Comparison of ENCODE assay signal across 8 mouse cellular contexts in the genomic region with DNA sequence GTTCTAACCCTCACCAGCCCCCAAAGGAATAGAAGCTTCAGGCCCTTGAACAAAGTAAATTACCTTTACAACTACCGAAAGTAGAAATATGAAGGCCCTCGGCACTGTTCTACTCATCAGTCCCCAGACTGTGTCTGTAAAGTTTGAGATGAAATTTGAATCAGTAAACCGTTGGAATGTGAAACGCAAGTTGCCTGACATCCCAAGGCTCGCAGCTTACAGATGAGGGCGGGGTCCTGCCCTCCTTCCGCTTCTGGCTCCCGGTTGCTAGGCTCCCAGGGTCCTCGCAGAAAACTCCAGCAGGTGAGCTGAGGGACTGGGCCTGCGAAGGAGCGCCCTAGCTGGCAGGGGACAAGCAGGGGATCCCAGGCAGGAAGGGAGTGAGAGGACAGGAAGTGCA. TPM values are rescaled to one million over a fixed set of nuclear protein-coding genes. Genes with fewer than 3 reads are reported as not detected.
DNase-seq lines count a peak whose midpoint lies in the region; ATAC-seq lines count a peak whose summit lies in the region.

A gene (plus strand): TSS at position 270 of the 400 bp plus-strand sequence.

- peak; percentile 3 to 4 for DNase-seq in B cell, adult 2 months
- peak; percentile 74 for DNase-seq in R1 (ENCODE audit: low read depth, low spot score)
- DNase-seq in embryonic facial prominence, embryonic 11.5 days (ENCODE audit: low spot score) = peak; percentile 75
- peak; percentile 33 to 38 for DNase-seq in heart, postnatal 10 days
- peak; percentile 11 for DNase-seq in liver
- DNase-seq in spleen, postnatal 4 days (ENCODE audit: low spot score in 2 of 2) = no peak

- intact Hi-C loops in heart, postnatal 10 days (cut with DNase I) = no loop called here

- peak within 1 kb of the TSS; percentile 91 for H3K4me2 ChIP-seq in embryonic facial prominence, embryonic 11.5 days (ENCODE audit: low read depth, low read length)
- H3K4me2 ChIP-seq in midbrain, embryonic 15.5 days = peak within 1 kb of the TSS; percentile 50

- peak; percentile 77 for ATAC-seq in embryonic facial prominence, embryonic 11.5 days (replicated peaks; ENCODE audit: insufficient number of reproducible peaks, low FRiP score, low TSS enrichment, low read depth)
- ATAC-seq in midbrain, embryonic 15.5 days (replicated peaks) = peak; percentile 62
- no peak for ATAC-seq in activated CD4-positive, CD25-positive, alpha-beta regulatory T cell, adult 4 months

- H3K9me3 ChIP-seq in embryonic facial prominence, embryonic 11.5 days (replicated peaks; ENCODE audit: control insufficient read depth, low read length) = no peaks in the 10 kb centered on the region
- no peaks in the 10 kb centered on the region for H3K9me3 ChIP-seq in midbrain, embryonic 15.5 days

- H3K4me3 ChIP-seq in embryonic facial prominence, embryonic 11.5 days (ENCODE audit: low read depth, low read length) = peak within 1 kb of the TSS; percentile 41
- peak within 1 kb of the TSS; percentile 26 for H3K4me3 ChIP-seq in midbrain, embryonic 15.5 days

- WGBS in embryonic facial prominence, embryonic 11.5 days = 2% methylated on average over 11 of the region's 11 CpGs
- WGBS in midbrain, embryonic 15.5 days = 6% methylated on average over 11 of the region's 11 CpGs

- peak within 1 kb of the TSS; percentile 56 for H3K9ac ChIP-seq in embryonic facial prominence, embryonic 11.5 days (replicated peaks; ENCODE audit: low read length)
- peak within 1 kb of the TSS; percentile 4; the same call in 1 of the 2 replicates for H3K9ac ChIP-seq in midbrain, embryonic 15.5 days

- H3K36me3 ChIP-seq in embryonic facial prominence, embryonic 11.5 days (replicated peaks; ENCODE audit: control insufficient read depth, insufficient read depth, low read depth, low read length) = peaks cover 9% of the 10 kb centered on the region
- peaks cover 29% of the 10 kb centered on the region for H3K36me3 ChIP-seq in midbrain, embryonic 15.5 days (replicated peaks)

- H3K27me3 ChIP-seq in embryonic facial prominence, embryonic 11.5 days (ENCODE audit: control insufficient read depth, insufficient read depth, low read length) = no peaks in the 10 kb centered on the region; the same call in 1 of the 2 replicates
- H3K27me3 ChIP-seq in midbrain, embryonic 15.5 days (replicated peaks) = 0 out of 2 replicates have a peak, but pooled peaks cover 4% of the 10 kb centered on the region

- H3K4me1 ChIP-seq in embryonic facial prominence, embryonic 11.5 days (ENCODE audit: control insufficient read depth, insufficient read depth, low read length) = no peaks in the 10 kb centered on the region; the same call in 1 of the 2 replicates
- H3K4me1 ChIP-seq in midbrain, embryonic 15.5 days = peaks cover 13% of the 10 kb centered on the region

- H3K27ac ChIP-seq in embryonic facial prominence, embryonic 11.5 days (replicated peaks; ENCODE audit: low read depth, low read length) = no peak within 1 kb of the TSS
- H3K27ac ChIP-seq in midbrain, embryonic 15.5 days = no peak within 1 kb of the TSS

RNA-seq across cellular contexts. Expression of the gene that starts here (rescaled TPM):
- polyA plus RNA-seq in embryonic facial prominence, embryonic 11.5 days (2014; fragmentation: Nextera tagmentation; extraction: Ambion mirVana) = 0.91 and 1.3 TPM in 2 replicates
- 1 to 10 TPM; 1.2 to 1.6 TPM for total RNA-seq in heart, postnatal 10 days (2021)
- 0.49 and 0.62 TPM in 2 replicates for polyA plus RNA-seq in midbrain, embryonic 15.5 days (2015; fragmentation: Nextera tagmentation; extraction: Ambion mirVana)
- polyA plus RNA-seq in activated CD4-positive, CD25-positive, alpha-beta regulatory T cell, adult 4 months (2017; shearing (Covaris generic)) = not detected

Comparison
In these comparisons a context has a peak if more than half of its experiments do, and no peak if none do; other contexts are left out.
1. Peak in ATAC-seq, H3K4me3 ChIP-seq, H3K9ac ChIP-seq and H3K4me2 ChIP-seq in midbrain, embryonic 15.5 days; RNA of the gene not detected or under 1 TPM.
2. DNase-seq: peak in B cell, adult 2 months (2 of 2), R1 (single experiment), embryonic facial prominence, embryonic 11.5 days (single experiment), heart, postnatal 10 days (2 of 2) and liver (single experiment); none in spleen, postnatal 4 days (0 of 2).